Mouse (Mus musculus) urinary bladder, postnatal 4 days (tissue): ENCODE measurements around the gene Xylt1.

ENCODE experiments used
- DNase-seq, 2 experiments: peaks; one replicate each; pipeline ENCODE4 v3.0.0; 2021 to 2022; ENCODE audit warnings: low spot score in 2 of 2

Xylt1 gene

GRCm38 (mm10) chr7:117380418-117381187, at the start of gene Xylt1:
Gene Xylt1, plus strand, starts transcription at chr7:117380979.
- peak; percentile 72 to 75 for DNase-seq

DNA sequence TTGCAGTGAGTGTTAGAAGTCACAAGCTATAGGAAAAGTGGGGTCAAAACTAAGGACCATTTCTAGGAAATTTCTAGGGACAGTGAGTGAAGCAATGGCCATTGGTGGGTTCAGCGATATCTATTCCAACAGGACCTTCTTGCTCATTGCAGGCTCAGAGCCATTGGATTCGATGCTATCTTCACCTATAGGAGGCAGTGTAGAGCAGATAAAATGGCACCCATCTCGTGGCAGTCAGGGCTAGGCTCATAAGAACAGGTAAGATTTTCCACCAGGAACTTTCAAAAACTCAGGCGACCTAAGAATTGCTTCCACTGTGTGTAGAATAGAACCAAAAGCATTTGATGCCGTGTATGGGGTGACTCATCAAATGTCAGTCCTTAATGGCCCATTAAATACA, 46.8 kb upstream of the Xylt1 start:
- no peak for DNase-seq

DNA sequence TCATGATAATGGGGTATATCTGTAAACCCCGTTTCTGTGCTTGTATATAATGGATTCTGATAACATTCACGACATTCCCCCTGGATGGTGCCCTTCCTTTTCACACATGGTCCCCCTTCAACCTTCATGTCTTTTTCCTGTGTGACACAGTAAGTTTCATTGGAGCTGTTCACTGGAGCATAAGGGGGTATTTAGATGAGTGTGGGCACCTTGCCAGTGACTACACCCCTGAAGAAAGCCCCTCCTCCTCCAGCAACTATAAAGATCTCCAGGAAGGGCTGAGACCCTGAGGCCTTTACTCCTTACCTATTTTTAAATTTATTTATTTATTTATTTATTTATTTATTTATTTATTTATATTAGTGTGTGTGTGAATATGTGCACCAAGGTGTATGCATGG, 24.5 kb upstream of the Xylt1 start:
- no peak for DNase-seq

DNA sequence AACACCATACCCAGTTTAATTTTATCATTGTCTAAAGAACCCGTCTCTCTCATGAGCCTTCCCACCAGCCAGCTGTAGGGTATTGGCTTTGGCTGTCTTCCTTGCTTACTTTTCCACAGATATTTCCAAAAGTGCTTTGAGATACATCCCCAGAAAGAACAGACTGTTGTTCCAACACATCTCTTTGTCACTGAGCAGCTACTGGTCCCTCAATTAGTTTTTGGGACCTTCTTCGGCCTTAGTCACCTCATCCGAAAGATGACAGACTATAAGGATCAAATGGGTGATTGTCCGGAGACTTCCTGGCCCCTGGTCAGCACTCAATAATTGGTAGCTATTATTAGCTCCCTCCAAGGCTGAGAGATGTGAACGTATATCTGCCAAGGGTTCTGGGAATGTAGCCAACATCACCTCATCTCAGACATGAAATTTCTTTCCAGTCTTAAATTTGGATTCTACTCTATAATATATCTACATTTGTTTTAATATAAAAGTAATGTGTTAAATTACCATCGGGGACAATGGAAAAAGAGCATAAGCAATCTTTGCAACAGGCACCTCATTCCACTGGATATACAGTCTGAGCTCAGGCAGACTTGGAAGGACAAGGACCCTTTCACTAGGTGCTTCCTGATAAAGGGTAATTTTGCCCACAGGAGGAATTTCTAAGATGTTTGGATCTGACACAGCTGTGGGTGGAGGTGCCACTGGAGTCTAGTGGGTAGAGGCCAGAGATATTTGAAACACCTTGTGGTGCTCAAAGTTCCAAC, 23.2 kb upstream of the Xylt1 start:
- no peak for DNase-seq

GRCm38 (mm10) chr7:117361281-117361680, 19.5 kb upstream of the Xylt1 start:
- DNase-seq: no peak

GRCm38 (mm10) chr7:117362493-117362892, 18.3 kb upstream of the Xylt1 start:
- no peak for DNase-seq

- no peak for DNase-seq
These were observed 12.0 kb upstream of the Xylt1 start for GRCm38 (mm10) chr7:117368647-117369289.

- no peak for DNase-seq
These were observed 11.4 kb upstream of the Xylt1 start for GRCm38 (mm10) chr7:117369290-117369941.

DNA sequence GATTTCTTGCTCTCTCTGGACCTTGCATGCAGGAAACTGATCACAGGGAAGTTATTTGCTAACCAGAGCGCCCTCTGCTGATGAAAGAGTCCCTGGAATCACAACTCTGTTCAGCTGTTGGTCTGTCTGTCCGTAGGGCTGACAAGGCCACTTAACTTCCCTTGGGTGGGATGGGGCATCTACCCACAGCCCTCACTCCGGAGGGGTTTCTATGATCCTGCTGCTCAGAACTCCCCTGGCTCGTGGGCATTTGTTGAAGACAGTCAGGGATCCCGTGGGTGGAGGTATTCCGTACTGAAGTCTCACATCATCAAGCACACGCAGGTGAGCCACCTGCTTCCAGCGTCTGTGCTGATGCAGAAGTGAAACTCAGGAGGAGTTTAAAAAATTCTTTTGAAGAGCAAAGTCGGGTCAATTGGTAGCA, 4.9 kb upstream of the Xylt1 start:
- no peak for DNase-seq

DNA sequence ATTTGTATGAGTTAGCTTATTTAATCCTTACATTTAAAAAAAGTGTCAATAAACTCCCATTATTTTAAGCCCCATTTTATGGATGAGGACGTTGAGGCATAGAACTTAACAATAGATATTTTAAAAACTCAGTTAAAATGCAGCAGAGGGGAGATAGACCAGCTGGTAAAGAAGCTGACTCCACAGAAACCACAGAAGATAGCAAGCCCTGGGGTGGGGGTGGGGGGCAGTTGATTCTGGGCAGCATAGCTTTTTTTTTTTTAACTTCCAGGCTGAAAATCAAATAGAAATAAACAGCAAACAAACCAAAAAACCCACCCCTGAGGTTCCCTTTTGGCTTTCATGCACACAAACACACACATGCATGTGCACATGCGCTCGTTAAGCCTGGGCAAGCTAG, 3.6 kb upstream of the Xylt1 start:
- DNase-seq: no peak

- no peak for DNase-seq
These were observed 752 bp upstream of the Xylt1 start for GRCm38 (mm10) chr7:117380036-117380417.

- DNase-seq: peak in 1 of 2 experiments; percentile 48
These were observed 606 bp downstream of the Xylt1 start for GRCm38 (mm10) chr7:117381188-117381981.

- no peak for DNase-seq
These were observed 1.2 kb downstream of the Xylt1 start for GRCm38 (mm10) chr7:117382006-117382405.

DNA sequence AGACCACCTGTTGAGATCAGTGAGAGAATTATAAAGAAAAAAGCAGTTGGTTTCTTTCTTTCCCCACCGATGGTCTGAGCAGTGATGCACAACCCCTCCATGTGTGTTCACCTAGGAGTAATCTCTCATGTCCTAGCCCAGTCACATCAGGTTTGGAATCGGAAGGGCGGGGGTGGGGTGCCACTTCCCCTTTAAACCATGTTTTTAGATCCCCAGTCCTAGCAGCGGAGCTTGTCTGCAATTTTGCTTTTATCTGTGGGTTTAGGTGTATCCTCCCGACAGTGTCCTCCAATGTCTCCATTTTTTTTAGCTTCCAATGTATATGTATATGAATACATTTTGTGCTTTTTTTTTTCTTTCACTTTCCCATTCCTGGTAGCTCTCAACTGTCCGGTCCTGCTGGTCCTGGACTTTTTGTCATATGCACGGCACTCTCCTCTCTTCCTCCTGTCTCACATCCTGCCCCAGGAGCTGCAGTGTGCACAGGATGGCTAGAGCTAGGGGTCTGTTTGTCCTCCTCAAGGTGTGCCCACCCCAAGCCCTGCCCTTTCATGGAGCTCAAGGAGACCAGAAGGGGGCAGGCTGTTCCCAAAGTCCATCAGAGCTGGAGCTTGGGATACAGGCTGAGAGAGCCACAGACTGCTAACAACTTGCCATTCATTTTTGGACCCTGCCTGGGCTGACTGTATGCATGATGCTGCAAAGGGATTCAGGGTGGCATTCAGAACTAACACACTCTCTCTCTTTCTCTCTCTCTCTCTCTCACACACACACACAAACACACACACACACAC, 2.6 kb downstream of the Xylt1 start:
- DNase-seq: no peak

DNA sequence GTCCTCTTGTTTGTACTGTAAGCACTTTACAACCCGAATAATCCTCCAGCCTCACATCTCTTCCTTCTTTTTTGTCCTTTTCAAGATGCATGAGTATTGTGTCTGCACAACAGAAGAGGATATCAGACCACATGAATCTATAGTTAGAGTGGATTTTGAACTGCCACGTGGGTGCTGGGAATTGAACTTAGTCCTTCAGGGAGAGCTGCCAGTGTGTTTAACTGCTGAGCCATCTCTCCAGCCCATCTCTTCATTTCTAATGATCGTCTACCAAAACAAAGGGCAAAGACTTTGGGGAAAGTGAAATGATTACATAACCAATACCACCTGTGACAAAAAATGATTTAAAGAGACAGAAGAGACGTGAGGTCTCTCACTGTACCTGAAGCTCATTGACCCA, 5.6 kb downstream of the Xylt1 start:
- DNase-seq: no peak

DNA sequence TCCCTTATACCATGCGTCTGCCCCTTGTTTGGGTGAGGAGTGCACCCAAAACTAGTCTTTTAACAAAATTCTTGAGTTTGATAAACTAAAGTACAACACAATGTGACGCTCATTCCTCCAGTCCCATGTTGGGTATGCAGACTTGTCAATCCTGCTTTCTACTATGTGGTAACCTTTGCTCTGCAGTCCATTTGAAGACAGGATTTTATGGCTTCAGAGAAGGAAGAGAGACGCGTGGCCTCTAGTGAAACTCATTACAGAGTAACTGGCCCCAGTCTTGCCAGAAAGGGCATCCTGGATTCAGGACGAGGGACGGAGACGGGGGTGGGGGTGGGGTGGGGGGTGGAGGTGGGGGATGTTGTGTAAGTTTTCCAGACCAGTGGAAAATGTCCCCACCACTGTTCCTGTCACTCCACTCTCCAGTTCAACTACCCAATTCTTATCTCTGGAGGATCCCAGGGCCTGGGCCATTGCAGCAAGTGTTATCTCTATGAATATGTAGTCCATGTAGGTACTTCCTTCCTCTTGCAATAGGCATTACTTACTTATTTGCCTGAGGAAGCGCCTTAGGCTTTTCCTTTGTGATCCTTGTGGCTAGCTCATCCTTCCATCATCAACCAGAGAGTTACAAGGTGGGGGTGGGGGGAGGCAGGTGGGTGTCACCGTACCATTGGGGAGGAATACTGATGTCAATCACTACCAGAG, 7.7 kb downstream of the Xylt1 start:
- no peak for DNase-seq

DNA sequence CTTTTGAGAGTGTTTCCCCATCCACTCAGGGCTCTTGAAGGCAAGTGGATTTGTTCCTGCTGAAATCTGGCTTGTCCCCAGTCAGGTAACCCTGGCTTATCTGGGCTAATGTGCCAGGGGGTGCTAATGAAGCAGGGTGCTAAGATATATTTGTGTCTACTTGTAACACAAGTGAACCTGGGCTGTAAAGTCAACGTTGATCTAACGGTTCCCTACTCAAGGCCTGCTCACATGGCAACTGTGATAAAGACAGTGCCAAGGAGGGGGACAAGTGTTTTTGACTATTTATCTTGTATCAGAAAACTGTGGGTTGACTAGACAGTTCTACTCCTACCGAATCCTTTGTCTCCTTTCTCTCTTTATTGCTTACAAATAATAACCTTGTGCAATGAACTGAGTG, 8.3 kb downstream of the Xylt1 start:
- no peak for DNase-seq

DNA sequence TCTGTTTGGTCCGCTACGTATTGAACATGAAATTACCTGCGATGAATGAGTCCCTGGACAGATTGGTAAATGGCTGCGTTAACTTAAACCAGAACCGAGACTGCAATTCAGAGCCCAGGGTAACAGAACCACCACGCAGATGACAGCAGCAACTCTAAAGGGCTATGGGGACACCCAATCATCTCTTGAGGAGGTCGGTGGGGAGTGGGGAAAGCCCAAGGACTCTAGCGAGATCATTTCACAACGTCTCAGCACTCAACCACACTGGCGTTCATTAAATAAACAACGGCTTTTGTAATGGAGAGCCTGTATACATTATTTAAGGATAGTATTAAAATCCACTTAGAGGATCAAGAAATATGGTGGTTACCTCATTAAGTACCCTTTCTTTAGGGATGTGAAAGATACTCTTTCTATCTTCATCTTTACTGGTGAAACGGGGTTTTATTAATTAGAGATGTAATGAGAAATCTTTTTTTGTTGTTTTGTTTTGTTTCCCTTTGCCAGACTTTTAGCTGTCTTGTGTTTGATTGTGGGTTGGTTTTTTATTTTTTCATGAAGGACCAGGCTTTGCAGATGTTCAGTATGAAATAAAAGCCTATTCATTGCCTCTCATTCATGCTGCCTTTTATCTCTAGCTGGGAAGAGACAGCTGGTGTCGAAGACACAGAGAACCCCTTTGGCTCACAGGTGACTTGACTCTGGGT, 12.2 kb downstream of the Xylt1 start:
- no peak for DNase-seq

- DNase-seq: no peak
These were observed 13.2 kb downstream of the Xylt1 start for GRCm38 (mm10) chr7:117393976-117394375.
